8 mouse cellular contexts compared by ENCODE assay signal in the genomic region with DNA sequence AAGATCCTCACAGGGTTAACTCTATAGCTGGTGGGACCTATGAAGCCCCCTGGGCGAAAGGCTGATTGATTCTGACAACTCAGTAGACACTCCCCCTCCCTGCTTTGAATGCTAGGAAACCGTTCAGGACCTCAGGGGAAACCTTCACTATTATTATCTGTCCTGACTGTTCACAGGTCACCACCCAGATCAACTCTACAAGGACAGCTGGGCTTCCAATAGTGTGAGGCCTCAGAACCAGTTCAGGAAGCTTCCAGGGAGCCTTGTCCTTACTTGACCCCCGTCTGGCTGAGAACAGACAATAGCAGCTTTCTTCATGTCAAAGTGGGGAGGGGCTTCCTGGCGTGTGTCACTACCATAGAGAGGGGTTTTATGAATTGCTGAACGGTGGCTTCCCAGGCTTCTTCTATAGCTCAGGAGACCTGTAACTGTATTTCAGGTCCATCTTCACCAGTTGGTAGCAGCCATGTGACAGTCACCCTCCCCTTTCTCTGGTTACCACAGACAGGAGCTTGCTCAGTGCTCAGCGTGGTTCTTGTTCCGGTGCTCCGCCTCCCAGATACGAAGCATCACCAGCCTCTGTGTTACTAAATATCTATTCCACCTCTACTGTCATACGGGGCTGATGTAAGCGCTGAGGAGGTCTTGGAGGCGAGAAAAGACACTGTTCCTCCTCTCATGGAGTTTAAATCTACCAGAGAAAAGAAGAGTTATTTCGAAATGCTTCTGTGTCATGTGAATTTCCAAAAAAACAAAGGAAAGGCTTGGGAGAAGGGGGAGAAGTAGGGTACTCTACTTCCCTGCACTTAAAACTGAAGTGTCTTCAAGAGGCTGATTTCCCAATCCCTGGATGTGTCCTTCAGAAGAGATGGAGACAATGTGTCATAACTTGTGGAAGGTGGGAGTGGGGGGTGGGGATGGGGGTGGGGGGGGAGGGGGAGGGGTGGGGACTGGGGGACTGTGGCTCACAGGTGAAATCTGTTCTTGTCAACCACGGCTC.
DNase-seq lines count a peak whose midpoint lies in the region; ATAC-seq lines count a peak whose summit lies in the region.

No protein-coding gene starts in this region.

- no peak overlapping the region for H3K4me3 ChIP-seq in forebrain, embryonic 12.5 days (replicated peaks)
- peak overlapping the region; percentile 34 for H3K4me3 ChIP-seq in hindbrain, embryonic 10.5 days
- H3K4me3 ChIP-seq in midbrain, embryonic 13.5 days (replicated peaks): 0 out of 2 replicates have a peak overlapping the region, but pooled peaks have one; percentile 6
- H3K4me3 ChIP-seq in stomach, embryonic 16.5 days (replicated peaks; ENCODE audit: low read length): no peak overlapping the region

- peak; percentile 80 for DNase-seq in CD4-positive helper T cell, adult 2 months (ENCODE audit: low read depth, low spot score)
- DNase-seq in Muller cell, postnatal 12 days (ENCODE audit: inconsistent ontology term): peak; percentile 81
- DNase-seq in hindbrain, embryonic 10.5 days (ENCODE audit: low spot score): peak; percentile 63
- DNase-seq in left cerebral cortex, postnatal 36 days (ENCODE audit: low spot score in 2 of 2): peak; percentile 14 to 25
- DNase-seq in cerebellum, adult 8-10 months: no peak

- peak; percentile 64; the same call in 1 of the 2 replicates for ATAC-seq in forebrain, embryonic 12.5 days (ENCODE audit: low FRiP score)
- peak; percentile 81 for ATAC-seq in midbrain, embryonic 13.5 days
- ATAC-seq in stomach, embryonic 16.5 days (ENCODE audit: insufficient read depth, low FRiP score): no peak; the same call in 1 of the 2 replicates

- no peaks in the 10 kb centered on the region for H3K9me3 ChIP-seq in forebrain, embryonic 12.5 days
- H3K9me3 ChIP-seq in hindbrain, embryonic 10.5 days: no peaks in the 10 kb centered on the region; the same call in 1 of the 2 replicates
- no peaks in the 10 kb centered on the region for H3K9me3 ChIP-seq in midbrain, embryonic 13.5 days
- H3K9me3 ChIP-seq in stomach, embryonic 16.5 days (replicated peaks; ENCODE audit: control insufficient read depth, low read length): no peaks in the 10 kb centered on the region

- H3K27me3 ChIP-seq in forebrain, embryonic 12.5 days: no peaks in the 10 kb centered on the region
- peaks cover 14% of the 10 kb centered on the region; the same call in 1 of the 2 replicates for H3K27me3 ChIP-seq in hindbrain, embryonic 10.5 days (ENCODE audit: insufficient read depth, poor library complexity, severe bottlenecking)
- no peaks in the 10 kb centered on the region for H3K27me3 ChIP-seq in midbrain, embryonic 13.5 days
- H3K27me3 ChIP-seq in stomach, embryonic 16.5 days (ENCODE audit: control insufficient read depth, insufficient read depth, low read length): no peaks in the 10 kb centered on the region

- WGBS in forebrain, embryonic 12.5 days: 32% methylated on average over 14 of the region's 14 CpGs
- 22% methylated on average over 14 of the region's 14 CpGs for WGBS in hindbrain, embryonic 10.5 days
- 30% methylated on average over 14 of the region's 14 CpGs for WGBS in midbrain, embryonic 13.5 days
- WGBS in stomach, embryonic 16.5 days: 36% methylated on average over 14 of the region's 14 CpGs

- H3K9ac ChIP-seq in forebrain, embryonic 12.5 days: no peak overlapping the region
- H3K9ac ChIP-seq in midbrain, embryonic 13.5 days (replicated peaks): no peak overlapping the region
- H3K9ac ChIP-seq in stomach, embryonic 16.5 days (ENCODE audit: low read length): no peak overlapping the region; the same call in 1 of the 2 replicates

- peaks cover 7% of the 10 kb centered on the region for H3K4me1 ChIP-seq in forebrain, embryonic 12.5 days
- peaks cover 27% of the 10 kb centered on the region for H3K4me1 ChIP-seq in hindbrain, embryonic 10.5 days (replicated peaks)
- H3K4me1 ChIP-seq in midbrain, embryonic 13.5 days (replicated peaks): peaks cover 9% of the 10 kb centered on the region
- H3K4me1 ChIP-seq in stomach, embryonic 16.5 days (ENCODE audit: control insufficient read depth, insufficient read depth, low read length): peaks cover 7% of the 10 kb centered on the region; the same call in 1 of the 2 replicates

- intact Hi-C loops in left cerebral cortex, postnatal 36 days (cut with DNase I): no loop called here

- H3K4me2 ChIP-seq in forebrain, embryonic 12.5 days: peak overlapping the region; percentile 34
- H3K4me2 ChIP-seq in midbrain, embryonic 13.5 days (replicated peaks): peak overlapping the region; percentile 27
- peak overlapping the region; percentile 22; the same call in 1 of the 2 replicates for H3K4me2 ChIP-seq in stomach, embryonic 16.5 days (ENCODE audit: low read depth, low read length)

- no peak overlapping the region for H3K27ac ChIP-seq in forebrain, embryonic 12.5 days
- H3K27ac ChIP-seq in hindbrain, embryonic 10.5 days: peak overlapping the region; percentile 67
- no peak overlapping the region for H3K27ac ChIP-seq in midbrain, embryonic 13.5 days
- H3K27ac ChIP-seq in stomach, embryonic 16.5 days (ENCODE audit: low read length): no peak overlapping the region

- no peaks in the 10 kb centered on the region for H3K36me3 ChIP-seq in forebrain, embryonic 12.5 days (replicated peaks)
- no peaks in the 10 kb centered on the region for H3K36me3 ChIP-seq in hindbrain, embryonic 10.5 days
- H3K36me3 ChIP-seq in midbrain, embryonic 13.5 days: no peaks in the 10 kb centered on the region
- no peaks in the 10 kb centered on the region for H3K36me3 ChIP-seq in stomach, embryonic 16.5 days (ENCODE audit: control insufficient read depth, insufficient read depth, low read length)

Comparison
In these comparisons a context has a peak if more than half of its experiments do, and no peak if none do; other contexts are left out.
1. H3K4me3 ChIP-seq: peak in hindbrain, embryonic 10.5 days (single experiment) and midbrain, embryonic 13.5 days (single experiment); none in forebrain, embryonic 12.5 days (single experiment) and stomach, embryonic 16.5 days (single experiment).
2. Peak in every context shown above with its lines, with median percentiles within 50 percentile points of each other: H3K4me2 ChIP-seq.